Mouse (Mus musculus) c-Kit-positive CD71-positive TER-119-positive erythroid progenitor cells, embryonic 14.5 days (primary cell): Measurements from ENCODE around the gene A730049H05Rik.
A peak's percentile ranks its signal among the peaks of the same experiment; 100 is the strongest.

Experiments used
- DNase-seq: peaks from one replicate; pipeline ENCODE4 v3.0.0-alpha.2; 2013; ENCODE audit warnings: low spot score

Gene A730049H05Rik

DNA sequence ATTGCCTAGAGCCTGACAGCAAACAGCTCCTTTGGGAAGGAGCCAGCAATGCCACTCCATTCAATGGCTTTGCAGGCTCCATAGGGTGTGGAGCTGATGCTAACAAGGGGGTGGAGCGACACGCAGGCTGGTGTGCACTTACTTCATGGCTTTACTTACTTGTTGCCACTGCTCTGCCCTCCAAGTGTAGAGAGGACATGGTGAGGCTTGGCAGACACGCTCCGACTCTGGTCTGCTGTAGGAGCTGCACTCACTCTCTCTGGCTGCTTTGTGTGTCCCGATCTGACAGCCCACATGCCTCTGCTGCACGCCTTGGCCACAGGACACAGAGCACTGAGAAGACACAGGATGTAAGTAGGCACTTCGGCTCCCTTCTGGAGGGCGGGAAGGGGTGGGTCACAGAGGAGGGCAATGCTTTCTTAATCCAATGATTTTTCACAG is at the start of gene A730049H05Rik:
TSS of gene A730049H05Rik (plus strand) at position 168 of the 441 bp plus-strand sequence.
- DNase-seq = no peak

DNA sequence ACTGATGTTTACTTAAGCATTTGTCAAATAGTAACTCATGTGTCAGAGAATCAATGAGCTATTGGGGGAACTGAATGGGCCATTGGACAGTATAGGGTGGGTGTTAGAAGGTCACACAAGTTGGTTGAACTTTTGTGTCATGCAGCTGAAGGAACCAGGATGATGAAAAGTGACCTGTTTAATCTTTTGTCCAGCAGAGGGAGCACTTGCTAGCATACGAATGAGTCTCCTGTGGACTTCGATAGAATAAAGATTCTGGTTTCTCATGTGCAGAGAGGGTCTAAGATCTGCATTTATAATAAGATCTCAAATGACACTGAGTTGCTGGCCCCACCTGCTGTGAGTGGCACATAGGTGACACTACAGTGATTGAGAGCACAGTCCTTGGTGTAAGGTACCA is 39.9 kb upstream of the A730049H05Rik start:
- peak; percentile 11 for DNase-seq

DNA sequence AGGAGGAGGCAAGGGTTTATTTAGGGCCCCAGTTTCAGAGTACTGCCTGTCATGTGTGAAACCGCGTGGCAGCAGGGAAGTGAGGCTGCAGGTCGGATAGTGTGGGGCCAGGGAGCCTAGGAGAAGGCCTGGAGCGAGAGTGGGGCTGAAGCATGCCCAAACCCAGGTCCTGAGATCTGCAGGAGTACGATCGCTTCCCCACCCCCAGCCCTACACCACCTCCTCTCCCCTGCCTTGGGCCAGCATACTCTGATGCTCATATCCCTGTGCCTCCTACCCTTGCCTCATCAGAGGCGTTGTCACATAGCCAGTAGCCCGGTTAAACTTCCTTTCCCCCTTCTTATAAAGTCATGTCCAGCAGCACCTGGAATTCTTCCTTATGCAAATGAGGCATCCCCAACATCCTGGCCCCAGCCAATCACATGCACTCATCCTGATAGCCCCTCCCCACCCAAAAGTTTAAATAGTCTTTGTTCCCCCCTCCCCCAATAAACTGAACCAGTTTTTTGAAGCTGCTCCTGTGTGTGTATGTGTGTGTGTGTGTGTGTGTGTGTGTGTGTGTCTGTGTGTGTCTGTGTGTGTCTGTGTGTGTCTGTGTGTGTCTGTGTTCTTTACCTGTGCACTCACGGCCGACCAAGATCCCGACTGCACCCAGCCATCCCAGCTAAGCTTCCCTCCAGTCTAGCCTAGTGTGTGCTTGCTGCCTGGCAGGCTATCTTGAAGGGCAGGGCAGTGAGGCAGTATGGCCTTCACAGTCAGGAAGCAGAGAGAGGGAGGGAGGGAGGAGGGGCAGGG is 36.9 kb upstream of the A730049H05Rik start:
- DNase-seq = no peak

DNA sequence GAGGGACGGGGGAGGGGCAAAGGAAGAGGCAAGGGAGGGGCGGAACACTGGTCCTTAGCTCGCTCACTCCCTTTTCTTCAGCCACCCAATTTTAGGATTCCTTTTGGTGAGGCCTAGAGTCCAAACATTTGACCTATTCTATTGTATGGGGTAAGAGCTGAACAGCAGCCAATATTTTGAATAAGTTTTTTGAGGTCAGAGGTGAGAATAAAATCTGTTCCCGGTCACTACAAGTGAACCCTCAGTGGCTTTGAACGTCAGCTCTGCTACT is 36.4 kb upstream of the A730049H05Rik start:
- DNase-seq = no peak

DNA sequence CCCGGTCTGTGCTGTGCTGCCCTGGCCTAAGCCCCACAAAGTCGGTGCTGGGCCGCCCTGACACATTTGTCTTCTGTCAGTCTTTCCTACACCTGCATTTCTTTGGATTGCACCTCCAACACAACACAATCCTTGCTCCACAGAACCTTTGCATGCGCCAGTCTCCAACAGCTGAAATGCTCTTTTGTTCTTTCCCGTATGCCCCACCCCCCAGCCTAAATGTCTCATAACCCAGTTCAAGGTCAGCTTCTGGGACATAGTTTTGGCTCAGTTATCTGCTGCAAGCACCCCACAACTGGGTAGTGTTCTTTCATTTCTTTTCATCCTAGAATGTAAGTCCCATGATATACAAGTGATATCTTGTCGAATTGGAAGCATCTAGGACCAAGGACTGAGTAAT is 34.8 kb upstream of the A730049H05Rik start:
- no peak for DNase-seq

DNA sequence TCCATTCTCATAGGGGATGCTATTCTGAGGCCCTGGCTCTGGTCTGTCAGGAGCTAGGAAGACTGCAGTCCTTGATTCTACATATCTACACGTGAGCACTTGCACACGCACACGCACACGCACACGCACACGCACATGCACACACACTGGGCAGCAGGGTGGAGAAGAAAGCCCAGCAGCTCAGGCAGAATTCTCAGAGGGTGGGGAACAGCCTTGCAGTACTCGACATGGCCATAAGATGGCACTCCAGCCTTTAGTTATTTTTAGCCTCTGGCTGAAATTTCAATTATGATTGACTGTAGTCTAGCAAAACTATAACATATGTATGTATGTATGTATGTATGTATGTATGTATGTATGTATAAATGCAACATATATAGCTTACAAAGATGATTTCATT is 31.5 kb upstream of the A730049H05Rik start:
- DNase-seq = peak; percentile 14

DNA sequence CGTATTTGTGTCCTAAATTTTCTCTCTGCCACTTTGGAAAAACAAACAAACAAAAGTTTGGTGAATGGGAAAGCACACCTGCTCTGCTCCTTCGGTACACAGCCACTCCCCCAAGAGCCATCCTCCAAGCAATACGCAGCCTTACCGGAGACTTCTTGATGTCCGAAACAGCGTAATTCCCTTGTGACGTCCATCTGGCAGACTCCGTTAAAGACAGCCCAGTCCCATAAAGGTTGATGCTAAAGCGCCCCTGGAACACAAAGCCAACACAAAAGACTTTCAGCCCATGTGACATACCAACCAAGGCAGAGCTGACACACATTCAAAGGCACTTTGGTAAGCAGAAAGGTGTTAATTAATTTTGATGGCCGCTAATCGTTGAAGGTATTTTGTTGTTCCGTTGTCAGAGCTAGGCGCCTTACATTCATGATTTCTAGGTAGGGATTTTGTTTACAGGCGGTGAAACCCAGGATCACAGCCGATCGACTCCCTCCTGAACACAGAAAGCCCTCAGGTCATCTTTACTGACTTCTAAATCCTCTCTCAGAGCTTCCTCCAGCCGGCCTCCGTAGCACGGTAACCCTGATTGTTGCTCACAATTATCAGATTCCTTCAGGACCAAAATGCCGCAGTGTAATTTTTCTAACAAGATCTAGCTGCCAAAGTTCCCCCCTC is 29.4 kb upstream of the A730049H05Rik start:
- DNase-seq = no peak

DNA sequence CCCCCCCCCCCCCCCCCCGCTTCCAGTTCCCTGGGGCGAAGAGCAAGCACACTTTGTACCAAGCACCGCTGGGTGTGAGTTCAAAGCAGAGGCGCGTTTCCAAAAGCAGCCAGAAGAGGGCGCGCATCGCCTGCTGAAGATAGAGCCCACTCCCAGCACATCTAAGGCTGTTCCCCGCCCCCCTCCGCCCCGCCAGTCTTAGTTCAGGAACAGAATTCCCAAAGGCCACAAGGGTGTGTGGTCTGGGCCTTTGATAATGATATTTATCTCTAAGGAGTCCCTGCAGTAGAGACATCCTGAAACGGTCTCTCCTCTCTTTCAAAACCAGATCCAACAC is 28.9 kb upstream of the A730049H05Rik start:
- peak; percentile 15 for DNase-seq

DNA sequence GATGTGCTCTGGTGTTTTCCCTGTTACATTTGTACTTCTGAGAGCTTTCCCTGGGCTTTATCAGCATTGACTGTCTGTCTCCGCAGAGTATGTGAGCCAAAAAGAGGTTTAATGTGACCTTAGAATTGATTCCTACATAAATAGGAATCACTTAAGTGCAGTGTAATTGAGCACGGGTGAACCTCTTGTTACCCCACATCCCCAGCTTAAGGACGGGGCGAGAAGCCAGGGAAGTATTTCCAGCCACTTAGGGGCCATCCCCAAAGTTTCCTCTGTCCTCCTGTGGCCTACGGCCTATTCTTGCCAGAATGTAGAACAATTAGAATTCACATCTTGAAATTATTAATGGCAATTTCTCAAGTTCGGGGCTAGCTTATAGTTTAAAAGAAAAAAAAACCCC is 22.5 kb upstream of the A730049H05Rik start:
- no peak for DNase-seq

DNA sequence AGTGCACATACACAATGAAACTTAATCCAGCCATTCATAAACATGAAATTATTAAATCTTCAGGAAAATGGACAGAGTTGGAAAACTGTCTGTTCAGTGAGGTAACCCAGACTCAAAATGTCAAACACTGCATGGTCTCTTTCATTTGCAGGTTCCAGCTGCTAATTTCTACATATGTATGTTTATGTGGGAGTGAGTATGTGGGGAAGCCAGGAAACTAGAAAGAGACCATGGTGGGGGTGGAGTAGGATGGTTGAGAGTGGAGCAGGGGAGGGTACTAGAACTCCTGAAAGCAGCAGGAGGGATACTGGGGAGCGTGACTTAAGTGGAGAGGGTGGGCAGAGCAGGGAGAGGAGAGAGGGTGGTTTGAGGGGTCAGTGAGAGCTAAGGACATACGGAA is 14.8 kb upstream of the A730049H05Rik start:
- no peak for DNase-seq

DNA sequence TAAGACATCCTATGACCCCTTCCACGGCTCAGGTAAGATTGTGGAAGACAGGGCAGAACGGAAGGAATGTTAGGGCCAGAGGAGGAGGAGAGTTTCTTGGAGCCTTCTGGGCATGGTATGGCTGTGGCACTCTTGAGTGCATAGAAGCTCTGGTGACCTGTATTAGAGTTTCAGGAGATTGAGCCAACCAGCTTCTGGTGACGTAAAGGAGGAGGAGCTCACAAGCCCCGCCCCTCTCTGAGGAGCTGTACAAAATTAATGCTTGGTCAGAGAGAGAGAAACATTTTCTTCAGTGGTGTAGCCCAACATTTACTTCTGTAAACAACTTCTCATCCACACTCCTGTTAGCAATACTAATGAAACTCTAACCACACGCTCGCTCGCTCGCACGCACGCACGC is 13.9 kb upstream of the A730049H05Rik start:
- DNase-seq = no peak

DNA sequence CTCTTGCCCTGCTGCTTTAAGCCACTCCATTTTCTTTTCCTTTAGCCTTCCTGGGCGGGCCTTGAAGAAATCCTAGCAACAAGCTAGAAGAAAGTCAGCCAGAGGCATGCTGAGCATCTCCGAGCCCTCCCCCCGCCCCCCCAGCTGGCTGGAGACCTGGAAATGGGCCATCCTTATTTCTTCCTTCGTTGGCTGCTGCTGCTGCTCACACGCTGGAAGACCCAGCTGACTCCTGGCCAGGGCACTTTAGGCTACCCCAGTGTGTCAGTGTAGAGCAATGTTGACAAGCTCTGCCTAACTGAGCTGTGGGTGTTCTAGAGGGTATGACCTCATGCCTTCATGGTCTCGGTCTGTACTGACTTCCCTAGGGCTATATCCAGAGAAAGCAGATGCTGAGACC is 13.1 kb upstream of the A730049H05Rik start:
- no peak for DNase-seq

DNA sequence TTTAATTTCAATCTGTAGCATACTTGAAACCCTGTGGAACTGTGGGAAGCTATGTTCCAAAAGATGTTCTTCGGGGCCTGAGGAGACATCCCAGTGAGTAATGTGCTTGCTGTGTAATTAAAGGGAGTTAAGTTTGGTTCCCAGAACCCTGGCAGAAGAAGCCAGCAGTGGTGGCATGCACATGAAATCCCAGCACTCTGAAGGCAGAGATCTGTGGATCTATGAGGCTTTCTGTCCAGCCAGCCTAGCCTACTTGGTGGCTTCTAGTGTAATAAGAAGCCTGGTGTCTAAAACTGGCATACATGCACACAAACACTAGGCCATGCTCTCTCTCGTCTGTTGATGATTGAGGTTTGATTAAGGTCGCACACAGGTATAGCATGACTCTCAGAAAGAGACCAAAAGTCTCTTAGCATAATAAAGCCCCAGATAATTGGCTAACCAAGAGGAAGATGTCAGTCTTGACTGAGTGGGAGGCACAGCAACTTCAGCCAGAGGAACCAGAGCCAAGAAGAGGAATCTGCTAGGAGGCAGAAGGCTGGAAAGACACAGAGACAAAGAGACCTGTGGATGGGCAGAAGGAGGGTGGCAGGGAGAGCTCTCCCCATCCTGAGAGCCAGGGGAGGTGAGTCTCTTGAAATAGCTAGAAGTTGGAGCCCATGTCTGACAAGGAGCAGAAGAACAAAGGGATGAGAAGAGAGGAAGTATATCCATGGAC is 11.9 kb upstream of the A730049H05Rik start:
- DNase-seq = no peak

DNA sequence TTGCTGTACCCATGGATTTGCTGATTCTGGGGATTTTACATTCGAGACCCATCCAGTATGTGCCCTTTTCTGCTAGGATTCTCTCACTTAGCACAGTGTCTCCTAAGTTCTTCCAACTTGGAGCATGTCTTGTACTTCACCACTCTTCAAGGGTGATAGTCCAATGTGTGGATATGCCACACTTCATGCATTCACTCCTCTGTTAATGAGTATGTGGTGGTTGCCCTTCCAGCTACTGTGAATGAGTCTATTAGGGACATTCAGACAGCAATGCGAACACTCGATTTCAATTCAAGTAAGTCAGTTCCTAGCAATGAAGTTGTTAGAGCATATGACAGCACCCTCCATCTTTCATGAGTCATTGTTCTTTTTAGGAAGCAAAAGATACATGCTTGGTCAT is 6.5 kb upstream of the A730049H05Rik start:
- no peak for DNase-seq

DNA sequence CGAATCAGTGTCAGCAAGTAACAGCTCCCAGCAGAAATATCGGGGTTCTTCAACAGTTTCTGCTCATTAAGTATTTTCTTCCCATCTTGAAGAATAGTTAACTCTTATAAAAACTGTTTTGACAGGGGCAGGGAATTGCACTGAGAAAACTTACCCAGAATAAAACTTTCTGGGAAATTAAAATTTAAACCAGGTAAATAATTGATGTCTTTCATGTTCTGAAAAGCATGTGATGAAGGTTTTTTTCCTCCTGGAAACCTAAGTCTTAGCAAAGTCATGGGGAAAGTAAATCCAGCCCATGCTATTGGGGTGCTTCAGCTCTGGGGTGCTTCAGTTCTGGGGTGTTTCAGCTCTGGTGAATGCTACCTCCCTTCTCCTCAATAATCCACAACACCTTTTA is 5.7 kb upstream of the A730049H05Rik start:
- DNase-seq = no peak

DNA sequence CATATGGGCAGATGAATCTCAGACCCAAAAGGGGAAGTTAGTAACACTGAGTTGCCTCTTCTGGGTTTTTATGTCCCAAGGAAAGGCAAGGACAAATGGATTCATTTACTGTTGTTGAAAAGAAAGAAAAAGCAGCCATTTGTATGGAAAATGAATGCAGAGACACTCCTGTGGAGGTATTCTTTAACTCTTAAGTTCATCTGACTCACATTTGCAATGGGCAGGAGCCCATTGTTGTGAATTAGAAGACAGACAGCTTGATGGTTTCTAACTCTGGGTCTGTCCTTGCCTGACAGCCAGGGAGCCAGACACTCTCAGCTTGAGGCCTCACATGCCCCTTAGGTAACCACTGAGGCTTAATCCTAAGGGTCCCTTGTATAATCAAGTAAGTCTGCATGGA is 4.7 kb upstream of the A730049H05Rik start:
- no peak for DNase-seq

DNA sequence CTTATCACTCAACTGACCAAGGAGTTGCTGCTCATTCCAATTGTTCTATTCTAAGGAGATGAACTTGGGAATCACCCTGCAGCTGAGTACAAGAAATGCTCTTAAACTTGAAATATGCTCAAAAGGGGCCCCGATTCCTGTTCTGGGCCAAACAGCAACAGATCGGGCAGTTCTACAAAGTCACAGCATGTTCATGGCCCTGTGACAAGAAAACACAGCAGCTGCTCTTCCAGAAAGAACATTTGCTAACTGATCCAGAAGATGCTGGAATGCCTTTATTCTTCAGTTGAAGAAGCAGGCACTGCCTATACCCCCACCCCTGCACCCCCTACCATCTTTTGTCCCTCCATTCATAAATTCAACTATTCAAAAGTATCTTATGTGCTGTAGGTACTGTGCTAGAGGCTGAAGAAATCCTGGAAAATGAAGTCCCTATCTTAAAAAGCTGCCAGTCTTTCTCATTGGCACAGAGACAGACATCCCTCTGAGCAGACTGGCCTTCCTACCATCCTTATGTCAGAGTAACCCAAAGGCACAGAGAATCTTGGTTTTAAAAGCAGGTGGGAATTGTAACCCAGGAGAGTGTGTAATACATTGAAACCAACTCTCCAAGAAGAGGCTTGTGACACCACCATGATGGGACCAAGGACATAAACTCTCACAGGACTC is 3.4 kb upstream of the A730049H05Rik start:
- DNase-seq = no peak

DNA sequence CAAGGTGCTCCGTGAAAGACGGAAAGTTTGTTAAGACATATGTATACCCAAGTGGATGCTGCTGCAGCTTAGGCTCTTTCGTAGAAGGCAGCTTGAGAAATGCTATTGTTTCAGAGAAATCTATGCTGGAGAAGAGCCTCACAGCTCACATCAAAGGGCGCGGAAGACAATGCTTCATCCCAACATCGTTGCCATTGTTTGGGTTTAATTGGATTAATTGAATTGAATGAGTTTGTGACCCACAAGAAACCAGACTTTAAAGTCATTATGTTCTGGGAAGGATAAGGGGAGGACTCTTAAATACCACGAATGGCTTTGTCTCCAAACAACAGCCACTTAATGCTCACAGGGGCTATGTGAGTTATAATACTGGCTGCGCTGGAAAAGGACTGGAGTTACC is 1.4 kb downstream of the A730049H05Rik start:
- DNase-seq = no peak

DNA sequence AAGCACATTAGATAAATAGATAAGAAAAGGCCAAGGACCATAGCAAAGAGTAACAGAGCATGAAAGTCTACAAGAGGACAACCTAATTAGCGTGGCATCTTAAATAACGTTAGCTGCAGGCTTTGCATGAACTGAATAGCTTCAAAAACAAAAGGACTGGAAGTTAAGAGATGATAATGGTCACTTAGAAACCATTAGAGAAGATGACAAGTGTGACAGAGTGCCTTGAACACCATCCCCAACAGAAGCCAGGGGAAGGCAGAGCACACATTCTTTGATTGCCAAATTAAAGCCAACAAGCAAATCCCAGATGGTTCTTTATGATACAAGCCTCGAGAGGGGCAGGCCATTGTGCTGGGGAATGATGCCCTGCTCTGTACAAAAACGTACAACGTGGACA is 5.3 kb downstream of the A730049H05Rik start:
- no peak for DNase-seq

DNA sequence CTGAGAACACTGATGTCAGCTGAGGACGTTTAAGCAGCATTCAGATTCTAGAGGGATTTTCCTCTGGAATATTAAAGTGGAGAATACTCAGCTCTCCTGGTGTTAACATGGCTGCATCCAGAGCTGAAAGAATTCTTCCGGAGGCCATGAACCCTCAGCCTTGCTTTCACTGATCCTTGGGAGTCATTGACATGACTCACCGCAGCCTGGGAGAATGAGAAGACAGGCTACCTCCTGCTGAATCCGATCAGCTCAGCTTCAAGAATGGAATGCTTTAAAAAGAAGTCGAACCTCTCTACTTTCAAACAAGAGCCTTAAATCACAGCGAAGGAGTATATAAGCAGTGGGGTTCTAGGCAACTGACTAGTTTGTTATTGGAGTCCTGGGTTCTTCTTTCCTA is 5.7 kb downstream of the A730049H05Rik start:
- no peak for DNase-seq

DNA sequence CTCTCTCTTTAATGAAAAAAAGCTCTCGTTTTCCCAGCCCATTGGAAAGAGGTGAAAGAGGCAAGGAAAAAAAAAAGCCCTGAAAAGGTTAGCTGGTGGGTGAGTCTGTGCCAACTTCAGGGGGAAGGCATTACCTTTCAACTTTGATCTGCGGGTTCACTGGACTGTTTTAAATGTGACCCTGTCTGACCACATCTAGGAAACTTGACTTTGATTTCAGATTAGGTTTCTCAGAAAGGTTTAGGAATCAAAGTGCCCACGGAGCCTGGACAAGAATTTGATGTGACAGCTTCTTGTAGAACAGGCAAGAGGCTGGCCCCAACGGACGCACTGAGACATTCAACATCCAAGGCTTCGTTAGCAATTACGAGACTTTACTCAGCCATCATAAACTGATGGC is 7.7 kb downstream of the A730049H05Rik start:
- DNase-seq = no peak

DNA sequence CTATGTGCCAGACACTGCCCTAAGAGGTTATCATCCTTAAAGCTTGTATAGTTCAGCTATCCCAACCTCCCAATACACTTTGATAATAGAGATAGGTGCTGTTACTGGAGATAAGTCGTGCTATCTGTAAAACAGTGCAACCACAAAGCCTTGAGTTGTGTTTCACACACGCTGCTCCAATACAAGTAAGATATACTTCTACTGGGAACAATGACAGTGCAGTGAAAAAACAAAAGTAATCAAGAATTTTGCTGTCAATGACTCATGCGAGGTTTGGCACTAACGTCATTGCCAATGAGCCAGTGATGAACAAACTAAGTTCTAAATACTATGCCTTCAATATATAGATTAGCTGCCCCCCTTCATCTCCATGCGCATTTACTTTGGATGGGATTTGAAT is 10.3 kb downstream of the A730049H05Rik start:
- DNase-seq = no peak

DNA sequence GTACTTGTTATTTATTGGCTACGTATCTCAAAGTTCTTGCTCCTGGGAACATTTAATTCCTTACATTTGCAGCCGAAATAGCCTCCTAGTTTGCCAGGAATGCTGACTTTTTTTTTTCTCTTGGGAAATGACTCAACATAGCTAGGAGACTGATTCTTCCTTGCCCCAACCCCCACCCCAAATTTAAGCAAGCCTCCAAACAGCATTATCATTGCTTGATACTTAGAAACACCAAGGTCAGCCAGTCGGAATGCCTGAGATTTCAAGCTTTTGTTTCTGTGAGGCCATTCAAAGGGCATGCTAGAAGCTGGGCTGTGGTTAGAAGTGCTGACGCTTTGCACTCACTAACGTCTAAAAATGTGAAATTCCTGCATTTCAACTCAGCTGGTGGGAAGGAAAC is 11.1 kb downstream of the A730049H05Rik start:
- DNase-seq = no peak
